Mouse (Mus musculus) testis, postnatal 14 days (tissue): Measurements from ENCODE around the gene Cpm.
"Not testable (repeated sequence)": the region's sequence is repeated elsewhere in the genome, so short reads cannot be mapped to it uniquely, and the experiment has no call there.

Experiments used
- DNase-seq: peaks from one replicate; pipeline ENCODE4 v3.0.0; 2021; ENCODE audit warnings: low spot score

Gene Cpm

DNA sequence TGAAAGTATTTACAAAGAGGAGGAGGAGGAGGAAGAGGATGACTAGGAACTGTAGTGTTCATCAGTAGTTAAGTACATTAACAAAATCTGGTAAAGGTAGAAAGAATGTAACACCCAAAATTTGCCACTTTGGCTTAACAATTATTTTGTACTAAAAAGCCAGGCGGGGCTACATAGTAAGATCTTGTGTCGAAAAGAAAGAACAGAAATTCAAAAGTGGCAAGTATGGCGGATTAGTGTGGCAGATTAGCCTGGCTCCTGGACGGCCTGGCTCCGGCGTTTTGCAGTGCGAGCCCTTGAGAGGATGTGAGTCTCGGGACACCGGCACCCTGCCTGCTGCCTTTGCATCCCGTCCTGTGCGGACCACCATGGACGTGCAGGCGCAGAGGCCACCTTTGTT, 35.4 kb upstream of the Cpm start:
- DNase-seq, result no peak

DNA sequence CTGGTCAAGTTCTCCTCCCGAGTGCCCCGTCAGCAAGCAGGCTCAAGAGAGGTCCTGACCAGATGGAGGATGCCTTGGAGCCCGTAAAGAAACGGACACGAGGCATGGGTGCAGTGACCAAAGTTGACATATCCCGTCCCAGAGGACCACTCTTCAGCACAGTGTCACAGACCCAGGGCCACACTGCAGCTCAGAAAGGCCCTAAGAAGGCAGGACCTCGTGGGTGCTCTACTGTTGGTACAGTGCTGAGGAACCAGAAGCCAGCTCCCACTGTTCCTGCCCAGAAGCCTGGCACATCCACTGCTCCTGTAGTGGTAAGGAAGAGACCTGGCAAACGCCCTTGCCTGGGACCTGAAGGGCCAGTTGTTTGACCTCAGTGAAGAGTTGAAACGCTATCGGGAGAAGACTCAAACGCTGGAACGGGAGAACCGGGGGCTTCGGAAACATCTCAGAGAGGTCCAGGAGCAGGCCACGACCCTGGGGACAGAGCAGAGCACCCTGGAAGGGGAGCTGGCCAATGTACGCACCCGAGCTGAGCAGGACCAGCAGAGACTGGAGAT, 34.9 kb upstream of the Cpm start:
- DNase-seq, result no peak

- no peak for DNase-seq
These were observed 34.4 kb upstream of the Cpm start for GRCm38 (mm10) chr10:117594913-117595312.

DNA sequence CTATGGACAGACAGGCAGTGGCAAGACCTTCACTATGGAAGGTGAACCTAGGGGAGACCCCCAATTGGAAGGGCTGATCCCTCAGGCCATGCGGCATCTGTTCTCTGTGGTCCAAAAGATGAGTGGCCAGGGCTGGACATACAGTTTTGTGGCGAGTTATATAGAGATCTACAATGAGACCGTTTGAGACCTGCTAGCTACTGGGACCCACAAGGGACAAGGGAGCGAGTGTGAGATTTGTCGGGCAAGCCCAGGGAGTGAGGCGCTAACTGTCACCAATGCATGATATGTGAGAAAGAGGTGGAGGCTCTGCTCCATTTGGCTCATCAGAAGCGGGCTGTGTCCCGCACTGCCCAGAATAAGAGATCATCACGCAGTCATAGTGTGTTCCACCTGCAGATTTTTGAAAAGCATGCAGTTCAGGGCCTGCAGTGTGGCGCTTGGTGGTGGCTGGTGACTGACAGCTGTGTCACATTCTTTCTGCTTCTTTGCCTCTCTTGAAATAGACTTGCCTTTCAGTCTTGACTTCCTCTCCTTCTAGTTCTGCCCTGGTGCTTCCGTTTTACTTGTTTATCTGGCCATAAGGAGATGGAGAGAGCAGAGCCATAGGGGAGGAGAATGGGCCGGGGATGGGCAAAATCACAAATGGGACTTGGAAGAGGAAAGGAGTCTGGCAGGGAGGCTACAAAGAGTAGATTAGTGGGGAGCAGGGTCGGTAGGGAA, 33.7 kb upstream of the Cpm start:
- DNase-seq, result no peak

GRCm38 (mm10) chr10:117596165-117596735, 33.0 kb upstream of the Cpm start:
- DNase-seq, result no peak

DNA sequence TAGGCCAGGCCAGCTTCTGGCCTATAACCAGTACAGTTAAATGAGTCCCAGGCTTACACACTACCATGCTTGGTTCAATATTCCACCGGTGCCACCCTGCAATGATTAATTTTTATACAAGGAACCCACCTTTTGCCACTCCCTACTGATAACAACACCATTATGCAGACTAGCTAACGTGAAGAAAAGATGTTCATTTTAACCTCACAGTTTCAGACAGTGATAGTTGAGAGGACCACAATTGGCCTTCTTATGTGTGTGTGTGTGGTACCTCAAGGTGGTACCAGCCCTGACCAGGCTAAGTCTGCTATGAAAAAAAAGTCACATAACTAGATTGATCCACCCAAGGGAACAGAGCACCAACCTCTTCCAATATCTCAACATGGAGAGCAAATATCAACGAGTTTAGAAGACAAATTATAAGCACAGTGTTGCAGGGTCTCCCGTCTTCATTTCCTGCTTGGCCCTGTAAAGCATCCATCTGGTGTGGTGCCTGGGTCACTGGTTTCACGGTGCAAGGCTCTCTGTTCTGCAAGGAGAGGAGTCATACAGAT, 32.5 kb upstream of the Cpm start:
- DNase-seq, result no peak

DNA sequence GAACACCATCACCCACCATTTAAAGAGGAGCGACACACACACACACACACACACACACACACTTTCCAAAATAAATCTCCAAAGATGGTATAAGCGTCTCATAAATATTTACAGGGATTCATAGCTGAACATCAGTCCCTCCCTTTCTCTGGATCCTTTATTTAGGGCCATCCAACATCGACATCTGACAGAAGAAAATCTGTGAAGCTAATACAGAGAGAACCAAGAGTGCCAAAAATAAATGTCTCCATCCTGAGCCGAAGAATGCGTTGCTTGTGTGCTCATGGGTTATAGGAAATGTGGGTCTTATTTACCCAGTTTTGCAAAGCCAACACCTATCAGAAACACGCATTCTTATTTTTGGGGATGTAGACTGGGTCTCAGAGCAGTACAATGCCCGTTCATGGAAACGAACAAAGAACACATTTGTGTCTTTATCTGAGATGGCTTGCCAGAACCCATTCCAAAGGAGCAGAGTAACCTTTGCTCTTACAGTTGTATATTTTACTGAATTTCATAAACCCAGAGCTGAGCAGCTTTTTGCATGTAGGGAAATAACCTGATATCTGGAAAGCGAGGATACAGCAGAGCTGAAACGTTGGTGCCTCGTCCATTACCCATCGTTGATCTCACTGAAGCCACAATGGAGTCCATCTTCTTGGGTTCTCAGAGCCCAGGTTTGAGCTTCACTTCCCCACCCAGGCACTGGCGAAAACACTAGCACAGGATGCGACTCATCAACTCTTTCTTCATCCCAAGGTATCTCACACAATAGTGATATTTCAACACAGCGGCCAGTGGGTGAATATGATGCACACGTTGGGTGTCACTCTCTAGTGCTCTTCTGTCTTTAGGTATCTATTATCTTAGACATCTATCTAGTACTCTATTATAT, 31.7 kb upstream of the Cpm start:
- not testable (repeated sequence) for DNase-seq

DNA sequence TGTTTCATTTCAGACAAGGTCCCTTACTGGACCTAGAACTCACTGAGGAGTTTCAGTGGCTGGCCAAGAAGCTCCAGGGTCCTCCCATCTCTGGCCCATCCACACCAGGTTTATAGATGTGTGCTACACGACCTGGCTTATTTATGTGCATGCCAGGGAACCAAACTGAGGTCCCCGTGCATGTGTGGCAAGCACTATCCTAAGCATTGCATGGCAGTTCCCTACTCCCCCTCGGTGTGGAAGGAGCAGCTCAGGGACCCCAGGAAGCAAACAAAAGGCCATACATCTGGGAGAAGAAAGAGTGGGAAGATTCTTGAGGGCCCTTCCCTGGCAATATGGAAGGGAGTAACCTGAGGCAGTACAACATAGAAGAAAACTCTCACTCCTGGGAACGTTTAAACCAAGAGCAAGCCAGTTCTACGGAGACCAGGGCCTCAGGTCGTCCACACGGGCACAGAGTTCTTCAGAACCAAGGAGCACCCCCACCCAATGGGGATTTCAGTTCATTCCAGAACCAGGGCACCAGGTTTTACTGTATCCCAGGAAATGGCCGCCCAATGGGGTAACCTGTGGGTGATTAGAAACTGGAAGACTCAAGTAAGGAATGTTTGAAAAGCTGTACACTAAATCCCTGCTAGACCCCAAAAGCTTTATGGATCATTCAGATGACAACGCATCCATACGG, 30.9 kb upstream of the Cpm start:
- DNase-seq, result no peak

GRCm38 (mm10) chr10:117598951-117599572, 30.2 kb upstream of the Cpm start:
- not testable (repeated sequence) for DNase-seq

DNA sequence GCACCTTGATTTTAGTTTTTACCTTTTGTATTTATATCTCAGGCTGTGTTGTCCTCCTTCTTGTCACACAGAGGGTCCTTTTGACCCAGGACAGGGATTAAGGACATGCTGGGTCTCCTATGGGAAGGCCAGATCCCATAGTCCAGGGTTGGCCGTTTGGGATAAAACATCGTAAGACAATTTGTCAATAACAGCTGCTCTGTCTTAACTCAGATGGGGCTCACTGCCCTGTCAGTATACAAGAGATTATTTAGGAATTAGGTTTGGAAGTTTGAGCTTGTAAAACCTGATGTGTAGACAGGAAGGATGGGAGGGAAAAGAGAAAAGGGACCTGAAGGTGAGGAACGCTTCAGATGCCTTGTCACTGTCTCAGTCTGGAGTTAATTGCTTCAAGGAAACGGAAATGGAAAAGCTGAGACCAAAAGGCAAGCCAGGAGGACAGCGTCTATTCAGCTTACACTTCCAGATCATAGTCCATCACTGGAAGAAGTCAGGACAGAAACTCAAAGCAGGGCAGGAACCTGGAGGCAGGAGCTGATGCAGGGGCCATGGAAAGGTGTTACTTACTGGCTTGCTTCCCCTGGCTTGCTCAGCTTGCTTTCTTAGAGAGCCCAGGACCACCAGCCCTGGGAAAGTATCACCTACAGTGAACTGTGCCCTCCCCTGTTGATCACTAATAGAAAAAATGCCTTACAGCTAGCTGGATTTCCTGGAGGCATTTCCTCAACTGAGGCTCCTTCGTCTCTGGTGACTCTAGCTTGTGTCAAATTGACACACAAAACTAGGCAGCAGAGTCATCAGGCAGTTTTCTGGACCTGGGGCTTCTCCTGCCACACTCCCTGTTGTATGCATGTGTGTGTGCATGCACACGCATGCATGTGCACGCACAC, 27.9 kb upstream of the Cpm start:
- no peak for DNase-seq

DNA sequence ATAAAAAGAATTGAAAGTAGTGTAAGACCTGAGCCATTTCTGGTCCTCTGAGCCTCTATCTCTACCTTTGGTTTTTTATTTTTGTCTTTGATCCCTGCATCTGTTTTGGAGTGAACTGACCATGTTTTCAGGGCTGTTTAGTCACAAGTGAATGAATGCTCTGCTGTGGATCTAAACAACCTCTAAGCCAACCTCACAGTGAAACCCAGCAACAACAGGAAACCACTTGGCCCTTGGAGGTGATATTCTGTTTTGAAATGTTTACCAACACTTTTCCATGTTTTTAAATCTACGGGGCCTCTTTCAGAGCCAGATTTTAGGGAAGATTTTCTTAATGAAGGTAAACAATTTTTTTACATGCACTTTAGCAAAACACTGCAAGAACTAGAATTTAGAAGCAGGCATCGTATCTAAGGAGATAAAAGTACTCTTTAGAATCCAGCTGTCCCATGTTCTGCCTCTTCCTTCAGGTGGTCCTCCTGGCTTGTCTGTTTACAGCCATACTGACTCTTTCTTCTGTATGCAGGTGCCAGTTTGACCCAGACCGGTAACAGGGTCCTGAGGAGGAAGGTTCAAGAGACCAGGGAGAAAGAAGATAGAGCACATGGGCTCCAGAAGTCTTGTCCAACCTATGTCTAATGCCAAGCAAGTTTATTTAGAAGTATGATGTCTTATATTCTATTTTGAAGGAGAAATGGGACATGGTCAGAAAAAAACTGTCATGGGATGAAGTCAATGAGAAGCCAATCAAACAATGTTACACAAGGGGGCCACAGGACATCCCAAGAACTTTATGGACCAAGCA, 26.8 kb upstream of the Cpm start:
- DNase-seq, result no peak

DNA sequence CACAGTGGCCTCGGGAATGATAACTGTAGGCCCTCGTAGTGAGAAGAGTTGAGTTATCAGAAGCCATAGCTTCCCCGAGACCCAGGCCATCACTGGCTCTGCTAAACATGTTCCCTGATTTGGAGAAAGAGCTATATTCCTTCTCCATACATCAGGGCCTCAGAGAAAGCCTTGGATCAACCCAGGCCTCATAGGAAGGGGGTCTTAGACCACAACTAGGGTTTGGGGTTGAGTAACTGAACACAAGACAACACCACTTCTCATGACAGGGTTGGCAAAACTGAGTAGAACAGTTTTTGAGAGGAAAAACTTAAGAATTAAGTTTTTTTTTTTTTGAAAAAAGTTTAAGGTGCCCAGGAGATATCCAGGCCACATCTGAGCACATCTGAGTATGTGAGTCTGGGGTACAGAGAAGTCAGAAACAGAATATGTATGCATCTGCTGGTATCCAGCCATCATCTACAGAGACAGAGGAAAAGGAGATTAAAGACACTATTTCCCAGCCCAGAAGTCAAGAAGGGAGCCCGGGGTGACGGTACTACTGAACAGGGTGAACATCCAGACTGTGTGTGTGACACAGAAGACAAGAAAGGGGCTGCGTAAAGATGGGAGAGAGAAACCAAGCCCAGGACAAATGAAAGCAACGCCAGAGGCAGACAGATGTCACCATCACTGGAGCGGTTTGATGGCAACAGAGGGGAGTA, 26.0 kb upstream of the Cpm start:
- no peak for DNase-seq

DNA sequence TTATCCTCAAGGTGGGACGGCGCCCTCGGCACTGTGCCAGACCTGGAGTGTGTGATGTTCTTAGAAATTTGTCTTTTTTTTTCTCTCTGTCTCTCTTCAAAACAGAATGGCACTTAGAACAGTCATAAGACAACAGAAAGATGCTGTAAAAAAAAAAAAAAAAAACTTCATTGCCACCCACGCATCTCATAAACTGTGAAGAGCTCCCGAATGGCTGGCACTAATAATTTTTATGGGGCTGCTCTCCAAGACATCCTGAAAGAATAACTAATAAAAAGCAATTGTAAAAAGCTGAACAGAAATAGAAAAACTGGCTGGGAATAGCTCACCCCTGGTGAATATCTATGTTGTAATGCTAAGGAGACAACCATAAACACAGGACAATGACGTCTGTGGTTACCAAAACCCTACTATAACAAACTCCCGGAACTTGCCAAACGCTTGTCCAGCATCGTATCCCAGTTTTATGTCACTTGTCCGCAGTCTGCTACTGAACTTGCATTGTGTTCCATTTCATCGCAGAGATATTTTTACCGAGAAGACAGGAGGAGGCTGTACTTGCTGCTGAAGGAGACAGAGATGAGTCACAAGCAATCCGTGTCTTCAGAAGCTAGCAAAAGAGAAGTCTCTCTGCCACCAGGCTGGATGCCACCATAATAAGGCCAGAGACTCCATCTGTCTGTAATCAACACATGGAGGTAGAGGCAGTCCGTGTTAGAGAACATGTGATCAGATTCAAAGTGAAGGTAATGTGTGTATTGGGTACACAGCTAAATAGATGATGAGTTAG, 25.3 kb upstream of the Cpm start:
- DNase-seq, result no peak

GRCm38 (mm10) chr10:117604624-117605282, 24.5 kb upstream of the Cpm start:
- DNase-seq, result no peak

GRCm38 (mm10) chr10:117605283-117606243, 23.7 kb upstream of the Cpm start:
- DNase-seq, result no peak

GRCm38 (mm10) chr10:117606423-117606822, 22.9 kb upstream of the Cpm start:
- no peak for DNase-seq
